Mouse (Mus musculus): Measurements from ENCODE around the gene Olfr178.

Olfr178 gene

GRCm38 (mm10) chr16:58891963-58892362 lies at the start of gene Olfr178:
Olfr178 (minus strand) TSS chr16:58892063.
- no peak for DNase-seq (ENCODE audit: low read depth, low spot score)

DNA sequence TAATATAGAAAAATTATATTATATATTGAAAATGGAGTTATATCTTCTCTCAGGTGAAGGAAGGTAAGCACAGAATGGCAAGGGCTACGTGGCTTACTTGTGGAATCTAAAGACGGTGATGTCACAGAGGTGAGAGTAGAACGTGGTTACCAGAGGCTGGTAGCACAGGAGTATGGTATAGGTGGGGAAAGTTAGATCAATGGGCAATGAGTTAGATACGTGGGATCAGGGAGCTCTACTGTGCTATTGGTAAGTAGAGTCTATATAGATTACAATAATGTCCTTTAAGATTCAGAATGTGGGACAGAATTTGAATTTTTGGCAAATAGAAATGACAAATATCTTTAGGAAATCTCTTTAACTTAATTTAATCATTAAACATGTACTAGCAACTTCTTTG lies 37.4 kb upstream of the Olfr178 start, which contains the start of gene Olfr180:
TSS of gene Olfr180 (minus strand) at position 101 of the 400 bp plus-strand sequence.
- no peak for DNase-seq (ENCODE audit: low read depth, low spot score)

DNA sequence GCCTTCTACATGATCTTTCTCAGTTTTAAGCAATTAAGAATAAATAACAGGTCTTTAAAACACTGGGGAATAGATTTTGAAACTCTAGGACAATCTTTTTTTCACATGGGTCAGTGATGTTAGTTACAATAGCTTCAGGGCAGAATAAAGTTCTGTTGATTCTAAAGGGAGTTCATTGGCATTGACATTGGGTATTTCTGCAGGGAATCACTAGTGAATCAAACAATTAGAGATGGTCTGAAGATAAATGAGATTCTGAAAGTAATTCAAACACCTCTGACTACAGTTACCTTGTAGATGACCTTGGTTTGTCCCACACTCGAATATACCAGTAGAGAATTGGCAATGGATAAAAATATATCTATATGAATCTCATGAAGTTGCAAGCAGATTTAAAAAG lies 36.8 kb upstream of the Olfr178 start, which contains the start of gene Olfr181:
TSS of gene Olfr181 (minus strand) at position 101 of the 400 bp plus-strand sequence.
- no peak for DNase-seq (ENCODE audit: low read depth, low spot score)

DNA sequence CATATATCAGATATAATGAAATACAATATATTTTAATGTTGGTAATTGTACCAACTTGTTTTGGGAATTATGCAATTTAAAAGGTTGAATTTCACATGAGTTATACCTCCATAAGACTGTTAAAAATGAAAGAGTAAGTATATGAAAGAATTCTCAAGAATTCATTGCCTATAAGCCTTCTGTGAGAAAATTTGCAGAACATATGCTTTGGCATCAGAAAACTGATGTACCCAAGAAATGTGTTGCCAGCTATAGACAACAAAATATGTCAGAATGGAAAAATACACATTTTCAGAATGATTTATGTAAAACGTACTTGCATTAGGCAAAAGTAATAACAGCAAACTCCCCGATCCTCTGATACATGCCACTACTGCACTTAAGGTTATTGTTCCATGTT lies 7.4 kb downstream of the Olfr178 start:
- DNase-seq (ENCODE audit: low read depth, low spot score), result peak; percentile 51

DNA sequence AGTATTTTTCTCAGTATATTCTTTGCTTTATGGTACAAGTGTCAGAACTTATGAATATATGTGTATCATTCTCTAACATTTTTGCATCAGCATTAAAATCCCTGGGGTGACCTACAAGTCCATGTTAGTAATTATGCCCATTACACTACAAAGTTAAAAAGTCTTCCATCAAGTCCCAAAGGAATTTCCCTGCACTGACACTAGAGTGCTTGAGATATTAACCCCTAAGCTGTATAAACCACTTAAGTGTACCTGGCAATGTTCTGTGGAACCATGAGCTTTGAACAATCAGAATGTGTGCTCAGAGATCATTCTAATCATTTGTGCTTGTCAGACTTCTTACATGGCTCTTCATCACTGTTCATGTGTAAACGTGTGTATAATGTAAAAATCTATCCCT lies 17.2 kb downstream of the Olfr178 start, which contains the start of gene Olfr177:
TSS of gene Olfr177 (minus strand) at position 101 of the 400 bp plus-strand sequence.
- no peak for DNase-seq (ENCODE audit: low read depth, low spot score)

DNA sequence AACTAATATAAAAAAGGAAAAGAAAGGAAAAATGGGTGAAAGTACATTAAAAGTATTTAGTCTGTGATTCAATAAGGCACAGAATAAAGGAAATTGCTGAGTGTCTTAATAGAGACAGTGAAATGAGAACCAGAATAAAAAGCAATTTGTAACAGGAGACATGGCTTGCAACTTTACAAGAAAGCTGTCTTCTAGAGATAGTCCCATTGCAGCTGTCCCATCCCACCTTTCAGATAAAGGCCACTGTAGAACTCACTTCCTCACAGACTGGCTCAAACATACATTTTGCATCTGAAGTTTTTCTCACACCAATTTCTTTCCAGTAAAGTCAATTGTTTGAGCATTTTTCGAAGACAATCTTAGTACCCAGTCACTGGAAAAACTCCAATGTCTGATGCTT lies 30.4 kb downstream of the Olfr178 start:
- DNase-seq (ENCODE audit: low read depth, low spot score), result no peak

DNA sequence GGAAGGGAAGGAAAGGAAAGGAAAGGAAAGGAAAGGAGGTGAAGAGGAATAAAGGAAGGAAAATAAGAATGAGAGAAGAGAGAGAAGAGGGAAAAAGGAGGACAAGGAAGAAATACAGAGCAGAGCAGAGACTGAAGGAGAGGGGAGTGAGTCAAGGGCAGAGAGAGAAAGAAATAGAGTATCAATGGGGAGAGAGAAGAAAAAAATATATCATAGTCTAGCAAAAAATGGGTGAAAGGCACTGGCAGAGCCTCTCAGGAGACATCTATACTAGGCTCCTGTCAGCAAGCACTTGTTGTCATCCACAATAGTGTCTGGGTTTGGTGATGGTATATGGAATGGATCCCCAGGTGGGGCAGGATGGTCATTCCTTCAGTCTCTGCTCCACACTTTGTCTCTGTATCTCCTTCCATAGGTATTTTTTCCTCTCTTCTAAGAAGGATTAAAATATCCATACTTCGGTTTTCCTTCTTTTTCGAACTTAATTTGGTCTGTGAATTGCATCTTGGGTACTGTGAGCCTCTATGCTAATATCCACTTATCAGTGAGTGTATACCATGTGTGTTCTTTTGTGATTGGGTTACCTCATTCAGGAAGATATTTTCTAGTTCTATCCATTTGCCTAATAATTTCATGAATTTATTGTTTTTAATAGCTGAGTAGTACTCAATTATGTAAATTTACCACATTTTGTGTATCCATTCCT lies 31.7 kb downstream of the Olfr178 start:
- no peak for DNase-seq (ENCODE audit: low read depth, low spot score)
